In genomic region chr5:14621146-14621545, GRCm38 (mm10) we compare ENCODE assay signal across 27 mouse cellular contexts.
DNase-seq lines count a peak whose midpoint lies in the region; ATAC-seq and TF ChIP-seq lines count a peak whose summit lies in the region.
"Had no signal": no experiment of that assay in that cellular context is flagged by ENCODE, and none has a peak within 500 bp of the region (broad histone marks: within the 10 kb centered on the region; RNA-seq: fewer than 3 reads in every experiment).

No protein-coding gene starts in this region.

- ATAC-seq in granulocyte monocyte progenitor cell, adult 5-6 weeks (replicated peaks; ENCODE audit: poor library complexity, severe bottlenecking) = no peak
- ATAC-seq: forebrain, postnatal 0 days; intestine, embryonic 15.5 days; midbrain, embryonic 15.5 days; Patski had no signal

- 87% methylated on average over 7 of the region's 7 CpGs for WGBS in forebrain, embryonic 10.5 days

- DNase-seq in layer of hippocampus, adult 2 months (ENCODE audit: low spot score in 2 of 2) = no peak
- no peak for DNase-seq in layer of hippocampus, adult 8-10 months (ENCODE audit: low spot score in 2 of 2)
- DNase-seq in cerebellum, adult 11 months = peak; percentile 45
- DNase-seq in cerebellum, adult 8-10 months = peak; percentile 47
- DNase-seq in cerebellum, postnatal 36 days = peak; percentile 46 to 59
- DNase-seq in forebrain, embryonic 10.5 days (ENCODE audit: extremely low spot score, low spot score) = no peak
- DNase-seq: adrenal gland, postnatal 36 days; forebrain, postnatal 0 days; heart, adult 11 months; kidney, adult 8-10 months; kidney, postnatal 10 days; layer of hippocampus, postnatal 36 days; lung, postnatal 4 days had no signal

- H3K27me3 ChIP-seq in forebrain, embryonic 10.5 days (ENCODE audit: poor library complexity, severe bottlenecking) = no peaks in the 10 kb centered on the region
- H3K27me3 ChIP-seq: CH12.LX; hindbrain, embryonic 15.5 days; intestine, embryonic 15.5 days; limb, embryonic 15.5 days; liver, embryonic 15.5 days; lung, embryonic 15.5 days; midbrain, embryonic 15.5 days; neural tube, embryonic 13.5 days had no signal

- no peaks in the 10 kb centered on the region for H3K4me1 ChIP-seq in forebrain, embryonic 10.5 days
- H3K4me1 ChIP-seq: hindbrain, embryonic 15.5 days; intestine, embryonic 15.5 days; limb, embryonic 15.5 days; liver, embryonic 15.5 days; lung, embryonic 15.5 days; midbrain, embryonic 15.5 days; neural tube, embryonic 13.5 days had no signal

- H3K27ac ChIP-seq in layer of hippocampus, adult 2 months = peak overlapping the region; percentile 52
- no peak overlapping the region for H3K27ac ChIP-seq in forebrain, embryonic 10.5 days
- H3K27ac ChIP-seq: embryonic facial prominence, embryonic 10.5 days; hindbrain, embryonic 15.5 days; intestine, embryonic 15.5 days; limb, embryonic 15.5 days; liver, embryonic 15.5 days; lung, embryonic 15.5 days; midbrain, embryonic 15.5 days; neural tube, embryonic 13.5 days; stomach, postnatal 0 days had no signal

- H3K36me3 ChIP-seq in forebrain, embryonic 10.5 days (replicated peaks) = no peaks in the 10 kb centered on the region
- H3K36me3 ChIP-seq: embryonic facial prominence, embryonic 10.5 days; G1E; hindbrain, embryonic 15.5 days; intestine, embryonic 15.5 days; limb, embryonic 15.5 days; liver, embryonic 15.5 days; lung, embryonic 15.5 days; midbrain, embryonic 15.5 days; neural tube, embryonic 13.5 days had no signal

- H3K4me3 ChIP-seq in layer of hippocampus, adult 2 months = no peak overlapping the region
- no peak overlapping the region for H3K4me3 ChIP-seq in forebrain, embryonic 10.5 days
- H3K4me3 ChIP-seq: embryonic facial prominence, embryonic 10.5 days; hindbrain, embryonic 15.5 days; intestine, embryonic 15.5 days; limb, embryonic 15.5 days; liver, embryonic 15.5 days; lung, embryonic 15.5 days; midbrain, embryonic 15.5 days; myocyte; neural tube, embryonic 13.5 days had no signal

- no peaks in the 10 kb centered on the region for H3K9me3 ChIP-seq in forebrain, embryonic 10.5 days
- H3K9me3 ChIP-seq: embryonic facial prominence, embryonic 10.5 days; G1E; hindbrain, embryonic 15.5 days; intestine, embryonic 15.5 days; limb, embryonic 15.5 days; liver, embryonic 15.5 days; lung, embryonic 15.5 days; midbrain, embryonic 15.5 days; neural tube, embryonic 13.5 days had no signal

- TF ChIP-seq CTCF in layer of hippocampus, adult 2 months (conservative IDR thresholded peaks at IDR 0.05) = no peak

Comparison
In these comparisons a context has a peak if more than half of its experiments do, and no peak if none do; other contexts are left out.
1. DNase-seq: peak in cerebellum, adult 11 months (single experiment), cerebellum, adult 8-10 months (single experiment) and cerebellum, postnatal 36 days (2 of 2); none in layer of hippocampus, adult 2 months (0 of 2), layer of hippocampus, adult 8-10 months (0 of 2) and forebrain, embryonic 10.5 days (single experiment).